10 mouse cellular contexts compared by ENCODE assay signal in the genomic region with DNA sequence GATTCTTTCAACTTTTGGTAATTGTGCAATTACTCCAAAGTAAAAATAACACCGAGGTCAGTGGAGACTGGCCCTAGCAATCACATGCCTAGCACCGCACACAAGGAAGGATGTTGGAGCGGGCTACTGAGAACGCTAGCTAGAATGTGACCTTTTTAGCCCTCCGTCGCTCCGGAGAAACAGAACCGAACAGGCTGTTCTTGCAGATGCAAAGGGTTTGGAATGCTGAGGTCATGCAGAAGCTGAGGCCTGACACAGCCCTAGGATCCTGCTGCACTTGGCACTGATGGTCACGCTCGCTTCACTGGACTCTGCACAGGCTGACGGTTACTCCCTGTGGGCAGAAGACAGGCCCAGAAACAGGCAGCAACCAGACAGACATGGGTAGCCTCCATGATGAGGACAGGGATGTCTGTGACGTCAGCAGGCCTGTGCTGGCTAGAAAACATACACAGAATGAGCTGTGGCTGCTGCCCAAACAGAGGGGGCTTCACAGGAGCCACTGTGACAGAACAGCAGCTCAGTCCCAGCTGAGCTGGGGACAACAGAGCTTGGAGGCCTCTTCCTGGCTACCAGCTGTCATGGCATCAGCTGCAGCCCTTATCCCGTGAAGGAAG. TPM values are rescaled to one million over a fixed set of nuclear protein-coding genes. Genes with fewer than 3 reads are reported as not detected.
DNase-seq lines count a peak whose midpoint lies in the region; ATAC-seq and TF ChIP-seq lines count a peak whose summit lies in the region.
"Had no signal": no experiment of that assay in that cellular context is flagged by ENCODE, and none has a peak within 500 bp of the region (broad histone marks: within the 10 kb centered on the region; RNA-seq: fewer than 3 reads in every experiment).

No protein-coding gene starts in this region.

- ATAC-seq in hindbrain, postnatal 0 days, result peak; percentile 41; the same call in 1 of the 2 replicates
- ATAC-seq in hindbrain, embryonic 12.5 days (ENCODE audit: low FRiP score), result no peak
- no peak for ATAC-seq in intestine, embryonic 15.5 days
- ATAC-seq: midbrain, embryonic 15.5 days had no signal

- no peaks in the 10 kb centered on the region for H3K27me3 ChIP-seq in hindbrain, postnatal 0 days (ENCODE audit: insufficient read depth, low read length)
- H3K27me3 ChIP-seq in hindbrain, embryonic 12.5 days, result no peaks in the 10 kb centered on the region
- H3K27me3 ChIP-seq in intestine, embryonic 15.5 days (replicated peaks), result no peaks in the 10 kb centered on the region
- H3K27me3 ChIP-seq: midbrain, embryonic 15.5 days had no signal

- H3K9ac ChIP-seq in hindbrain, postnatal 0 days (replicated peaks; ENCODE audit: low read length), result no peak overlapping the region
- H3K9ac ChIP-seq in hindbrain, embryonic 12.5 days, result no peak overlapping the region
- no peak overlapping the region for H3K9ac ChIP-seq in intestine, embryonic 15.5 days
- H3K9ac ChIP-seq: midbrain, embryonic 15.5 days had no signal

- H3K4me2 ChIP-seq in hindbrain, postnatal 0 days (ENCODE audit: low read depth, low read length), result no peak overlapping the region
- H3K4me2 ChIP-seq in hindbrain, embryonic 12.5 days (replicated peaks), result no peak overlapping the region
- H3K4me2 ChIP-seq in intestine, embryonic 15.5 days (replicated peaks), result no peak overlapping the region
- H3K4me2 ChIP-seq: midbrain, embryonic 15.5 days had no signal

- WGBS in hindbrain, postnatal 0 days, result 73% methylated on average over 13 of the region's 13 CpGs
- WGBS in hindbrain, embryonic 12.5 days, result 87% methylated on average over 13 of the region's 13 CpGs
- 88% methylated on average over 13 of the region's 13 CpGs for WGBS in intestine, embryonic 15.5 days

- no peak overlapping the region for H3K4me3 ChIP-seq in hindbrain, postnatal 0 days (ENCODE audit: low read length)
- no peak overlapping the region for H3K4me3 ChIP-seq in hindbrain, embryonic 12.5 days
- no peak overlapping the region for H3K4me3 ChIP-seq in bone marrow macrophage, adult 2 months (ENCODE audit: insufficient read depth, low read length)
- H3K4me3 ChIP-seq in intestine, embryonic 15.5 days (replicated peaks), result no peak overlapping the region
- H3K4me3 ChIP-seq: midbrain, embryonic 15.5 days had no signal

- H3K4me1 ChIP-seq in hindbrain, postnatal 0 days (ENCODE audit: insufficient read depth, low read length), result peaks cover 4% of the 10 kb centered on the region; the same call in 1 of the 2 replicates
- peaks cover 9% of the 10 kb centered on the region for H3K4me1 ChIP-seq in hindbrain, embryonic 12.5 days
- H3K4me1 ChIP-seq in bone marrow macrophage, adult 2 months (ENCODE audit: control insufficient read depth, insufficient read depth, low read length), result peaks cover 28% of the 10 kb centered on the region
- peaks cover 8% of the 10 kb centered on the region; the same call in 1 of the 2 replicates for H3K4me1 ChIP-seq in intestine, embryonic 15.5 days (replicated peaks)

- no peaks in the 10 kb centered on the region for H3K9me3 ChIP-seq in hindbrain, postnatal 0 days (ENCODE audit: low read length)
- no peaks in the 10 kb centered on the region for H3K9me3 ChIP-seq in hindbrain, embryonic 12.5 days (replicated peaks)
- no peaks in the 10 kb centered on the region for H3K9me3 ChIP-seq in intestine, embryonic 15.5 days
- H3K9me3 ChIP-seq: midbrain, embryonic 15.5 days had no signal

- H3K27ac ChIP-seq in hindbrain, postnatal 0 days, result peak overlapping the region; percentile 52; the same call in 1 of the 2 replicates
- H3K27ac ChIP-seq in hindbrain, embryonic 12.5 days, result no peak overlapping the region
- H3K27ac ChIP-seq in bone marrow macrophage, adult 2 months (ENCODE audit: insufficient read depth, low read depth, low read length), result peak overlapping the region; percentile 51
- no peak overlapping the region for H3K27ac ChIP-seq in intestine, embryonic 15.5 days
- H3K27ac ChIP-seq: midbrain, embryonic 15.5 days had no signal

- TF ChIP-seq CTCF in hindbrain, postnatal 0 days (IDR thresholded peaks at IDR 0.05; ENCODE audit: low read depth), result no peak
- no peak for TF ChIP-seq CTCF in bone marrow macrophage, adult 2 months (IDR thresholded peaks at IDR 0.05; ENCODE audit: low read depth, low read length)

- peaks cover 17% of the 10 kb centered on the region; the same call in 1 of the 2 replicates for H3K36me3 ChIP-seq in hindbrain, postnatal 0 days (ENCODE audit: insufficient read depth, low read length)
- H3K36me3 ChIP-seq in hindbrain, embryonic 12.5 days, result peaks cover 61% of the 10 kb centered on the region
- H3K36me3 ChIP-seq in intestine, embryonic 15.5 days, result peaks cover 48% of the 10 kb centered on the region

- peak; percentile 65 for DNase-seq in hindbrain, postnatal 0 days (ENCODE audit: low spot score)
- DNase-seq in gastrocnemius, postnatal 25 days, result peak; percentile 80
- peak; percentile 70 to 93 for DNase-seq in kidney, postnatal 25 days
- no peak for DNase-seq in layer of hippocampus, postnatal 10 days (ENCODE audit: low spot score in 2 of 2)
- DNase-seq in layer of hippocampus, adult 11-12 months (ENCODE audit: low spot score), result no peak
- DNase-seq: thymus, postnatal 14 days had no signal

- no peak for TF ChIP-seq POLR2A in bone marrow macrophage, adult 2 months (IDR thresholded peaks at IDR 0.05; ENCODE audit: borderline replicate concordance, low read depth, low read length)

RNA-seq across cellular contexts. Expression of gene Fam207a, which starts 8.5 kb away (rescaled TPM):
- 43.5 and 56.2 TPM in 2 replicates for total RNA-seq in hindbrain, postnatal 0 days (2014; rRNA removed)
- 31.8 and 35.9 TPM in 2 replicates for polyA plus RNA-seq in hindbrain, postnatal 0 days (2015; fragmentation: Nextera tagmentation; extraction: Ambion mirVana)
- 47.3 and 48.0 TPM in 2 replicates for polyA plus RNA-seq in hindbrain, embryonic 12.5 days (2016; fragmentation: Nextera tagmentation; extraction: Ambion mirVana)
- 18.8 and 22.8 TPM in 2 replicates for polyA plus RNA-seq in bone marrow macrophage, adult 2 months (2012; ENCODE audit: insufficient read depth, insufficient read length, missing spikeins)
- total RNA-seq in gastrocnemius, postnatal 25 days (2021), result 1 to 10 TPM; 6.2 to 6.7 TPM
- 39.1 and 40.3 TPM in 2 replicates for polyA plus RNA-seq in intestine, embryonic 15.5 days (2015; fragmentation: Nextera tagmentation; extraction: Ambion mirVana)
- total RNA-seq in layer of hippocampus, postnatal 10 days (2021), result 10 to 100 TPM; 36.5 to 39.7 TPM

RNA-seq across cellular contexts. Expression of gene Itgb2, which starts 23.0 kb away (rescaled TPM):
- 0.68 and 1.9 TPM in 2 replicates for total RNA-seq in hindbrain, postnatal 0 days (2014; rRNA removed)
- polyA plus RNA-seq in hindbrain, postnatal 0 days (2015; fragmentation: Nextera tagmentation; extraction: Ambion mirVana), result 0.87 and 1.0 TPM in 2 replicates
- polyA plus RNA-seq in hindbrain, embryonic 12.5 days (2016; fragmentation: Nextera tagmentation; extraction: Ambion mirVana), result 0.70 and 1.6 TPM in 2 replicates
- 386 and 401 TPM in 2 replicates for polyA plus RNA-seq in bone marrow macrophage, adult 2 months (2012; ENCODE audit: insufficient read depth, insufficient read length, missing spikeins)
- 1 to 10 TPM; 1.3 to 1.8 TPM for total RNA-seq in gastrocnemius, postnatal 25 days (2021)
- 3.2 and 3.7 TPM in 2 replicates for polyA plus RNA-seq in intestine, embryonic 15.5 days (2015; fragmentation: Nextera tagmentation; extraction: Ambion mirVana)
- 1 to 10 TPM; 3.5 to 3.8 TPM for total RNA-seq in layer of hippocampus, postnatal 10 days (2021)

Comparison
In these comparisons a context has a peak if more than half of its experiments do, and no peak if none do; other contexts are left out.
1. H3K27ac ChIP-seq: peak in hindbrain, postnatal 0 days (single experiment) and bone marrow macrophage, adult 2 months (single experiment); none in hindbrain, embryonic 12.5 days (single experiment) and intestine, embryonic 15.5 days (single experiment).
2. DNase-seq: peak in hindbrain, postnatal 0 days (single experiment), gastrocnemius, postnatal 25 days (single experiment) and kidney, postnatal 25 days (2 of 2); none in layer of hippocampus, postnatal 10 days (0 of 2) and layer of hippocampus, adult 11-12 months (single experiment).
3. RNA of gene Itgb2, which starts 23.0 kb away (polyA plus RNA-seq): 386 to 401 TPM in bone marrow macrophage, adult 2 months; 3.2 to 3.7 TPM in intestine, embryonic 15.5 days, 0.87 to 1.0 TPM in hindbrain, postnatal 0 days and 0.70 to 1.6 TPM in hindbrain, embryonic 12.5 days; every median in the first group is over 10 times any median in the second.